ENCODE assay signal across 10 mouse cellular contexts in the genomic region with DNA sequence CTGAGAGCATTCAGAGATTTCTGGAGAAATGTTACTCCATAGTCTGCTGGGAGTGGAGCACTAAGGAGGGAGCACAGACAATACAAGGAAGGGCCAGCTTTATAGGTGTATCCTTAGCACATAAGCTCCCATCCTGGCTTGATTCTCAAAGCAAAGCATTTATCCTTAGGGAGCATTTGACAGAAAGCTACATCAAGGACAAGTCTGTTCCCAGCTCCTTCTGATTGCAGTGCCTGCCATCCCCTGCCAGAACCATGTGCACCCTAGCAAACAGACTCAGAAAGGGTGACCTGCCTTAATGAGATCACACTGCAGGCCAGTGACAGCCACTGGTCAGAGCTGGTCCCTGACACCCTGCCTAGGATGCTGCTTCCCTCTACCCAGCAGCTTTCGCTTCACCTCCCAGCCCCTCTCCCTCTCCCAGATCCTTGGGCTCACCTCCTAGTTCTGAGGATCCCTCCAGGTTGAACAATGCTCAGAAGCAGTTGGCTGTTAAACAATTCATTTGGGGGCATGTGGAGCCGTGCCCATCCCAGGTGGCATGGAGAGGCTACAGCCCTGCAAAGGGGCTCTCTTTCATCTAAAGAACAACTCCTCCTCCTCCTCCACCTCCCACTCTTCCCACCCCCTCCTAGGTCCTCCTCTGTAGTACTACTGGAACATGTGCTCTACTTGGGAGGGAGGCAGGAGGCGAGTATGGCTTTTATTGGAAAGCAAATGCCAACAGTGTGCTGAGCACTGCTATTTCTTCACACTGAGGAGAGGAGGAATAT. TPM values are rescaled to one million over a fixed set of nuclear protein-coding genes. Genes with fewer than 3 reads are reported as not detected.
DNase-seq lines count a peak whose midpoint lies in the region; ATAC-seq and TF ChIP-seq lines count a peak whose summit lies in the region.
"Had no signal": no experiment of that assay in that cellular context is flagged by ENCODE, and none has a peak within 500 bp of the region (broad histone marks: within the 10 kb centered on the region; RNA-seq: fewer than 3 reads in every experiment).

No protein-coding gene starts in this region.

- TF ChIP-seq CTCF in intestine, postnatal 0 days (IDR thresholded peaks at IDR 0.05; ENCODE audit: low read depth), result no peak
- no peak for TF ChIP-seq CTCF in brain, embryonic 14.5 days (IDR thresholded peaks at IDR 0.05; ENCODE audit: borderline replicate concordance, extremely low read depth, insufficient read depth, insufficient read length)

- H3K27me3 ChIP-seq in intestine, embryonic 14.5 days (replicated peaks; ENCODE audit: control insufficient read depth, insufficient read depth, low read length), result no peaks in the 10 kb centered on the region
- H3K27me3 ChIP-seq in intestine, postnatal 0 days (replicated peaks; ENCODE audit: control insufficient read depth, insufficient read depth, low read length), result no peaks in the 10 kb centered on the region
- no peaks in the 10 kb centered on the region for H3K27me3 ChIP-seq in forebrain, embryonic 14.5 days (replicated peaks; ENCODE audit: control insufficient read depth, insufficient read depth, low read length)
- no peaks in the 10 kb centered on the region for H3K27me3 ChIP-seq in midbrain, embryonic 10.5 days (ENCODE audit: low read depth, poor library complexity, severe bottlenecking)
- H3K27me3 ChIP-seq: liver, embryonic 15.5 days had no signal

- peak; percentile 64; the same call in 1 of the 2 replicates for ATAC-seq in intestine, embryonic 14.5 days (replicated peaks; ENCODE audit: low FRiP score, low TSS enrichment, low read depth)
- ATAC-seq in intestine, postnatal 0 days, result no peak
- ATAC-seq in forebrain, embryonic 14.5 days, result peak; percentile 92
- no peak for ATAC-seq in megakaryocyte progenitor cell, adult 5-6 weeks (replicated peaks; ENCODE audit: poor library complexity)

- no peaks in the 10 kb centered on the region for H3K9me3 ChIP-seq in intestine, embryonic 14.5 days (ENCODE audit: control insufficient read depth, low read length)
- no peaks in the 10 kb centered on the region for H3K9me3 ChIP-seq in intestine, postnatal 0 days (ENCODE audit: control insufficient read depth)
- H3K9me3 ChIP-seq in forebrain, embryonic 14.5 days (replicated peaks; ENCODE audit: control insufficient read depth, low read length), result no peaks in the 10 kb centered on the region
- no peaks in the 10 kb centered on the region for H3K9me3 ChIP-seq in midbrain, embryonic 10.5 days (replicated peaks)
- H3K9me3 ChIP-seq: liver, embryonic 15.5 days had no signal

- no peak for TF ChIP-seq POLR2A in brain, embryonic 14.5 days (IDR thresholded peaks at IDR 0.05; ENCODE audit: borderline replicate concordance, extremely low read depth, insufficient read depth, insufficient read length, poor library complexity, severe bottlenecking)

- H3K4me1 ChIP-seq in intestine, embryonic 14.5 days (replicated peaks; ENCODE audit: control insufficient read depth, insufficient read depth, low read length), result no peaks in the 10 kb centered on the region
- no peaks in the 10 kb centered on the region for H3K4me1 ChIP-seq in intestine, postnatal 0 days (replicated peaks; ENCODE audit: control insufficient read depth, insufficient read depth, low read length)
- no peaks in the 10 kb centered on the region; the same call in 1 of the 2 replicates for H3K4me1 ChIP-seq in forebrain, embryonic 14.5 days (ENCODE audit: control insufficient read depth, insufficient read depth, low read length)
- peaks cover 20% of the 10 kb centered on the region for H3K4me1 ChIP-seq in midbrain, embryonic 10.5 days
- H3K4me1 ChIP-seq: liver, embryonic 15.5 days had no signal

- WGBS in intestine, embryonic 14.5 days, result 25% methylated on average over 3 of the region's 3 CpGs
- WGBS in intestine, postnatal 0 days, result 63% methylated on average over 3 of the region's 3 CpGs
- 1% methylated on average over 3 of the region's 3 CpGs for WGBS in forebrain, embryonic 14.5 days
- 19% methylated on average over 3 of the region's 3 CpGs for WGBS in midbrain, embryonic 10.5 days

- no peak overlapping the region; the same call in none of the 2 replicates for H3K4me2 ChIP-seq in intestine, embryonic 14.5 days (ENCODE audit: low read length)
- no peak overlapping the region for H3K4me2 ChIP-seq in intestine, postnatal 0 days (replicated peaks; ENCODE audit: low read depth)
- H3K4me2 ChIP-seq in forebrain, embryonic 14.5 days (ENCODE audit: low read length), result peak overlapping the region; percentile 49
- H3K4me2 ChIP-seq: liver, embryonic 15.5 days had no signal

- no peaks in the 10 kb centered on the region for H3K36me3 ChIP-seq in intestine, embryonic 14.5 days (ENCODE audit: control insufficient read depth, insufficient read depth, low read length)
- H3K36me3 ChIP-seq in intestine, postnatal 0 days (ENCODE audit: control insufficient read depth, insufficient read depth), result no peaks in the 10 kb centered on the region
- no peaks in the 10 kb centered on the region for H3K36me3 ChIP-seq in forebrain, embryonic 14.5 days (ENCODE audit: control insufficient read depth, insufficient read depth, low read length)
- H3K36me3 ChIP-seq in midbrain, embryonic 10.5 days, result no peaks in the 10 kb centered on the region
- H3K36me3 ChIP-seq: liver, embryonic 15.5 days had no signal

- H3K27ac ChIP-seq in intestine, embryonic 14.5 days (ENCODE audit: low read depth), result no peak overlapping the region
- H3K27ac ChIP-seq in intestine, postnatal 0 days (ENCODE audit: low read depth, low read length), result no peak overlapping the region
- H3K27ac ChIP-seq in forebrain, embryonic 14.5 days (ENCODE audit: low read depth, low read length), result peak overlapping the region; percentile 76
- peak overlapping the region; percentile 86 for H3K27ac ChIP-seq in midbrain, embryonic 10.5 days (replicated peaks)
- H3K27ac ChIP-seq: liver, embryonic 15.5 days had no signal

- no peak overlapping the region for H3K4me3 ChIP-seq in intestine, embryonic 14.5 days (ENCODE audit: low read depth, low read length)
- no peak overlapping the region for H3K4me3 ChIP-seq in intestine, postnatal 0 days (ENCODE audit: low read depth, low read length)
- H3K4me3 ChIP-seq in forebrain, embryonic 14.5 days (ENCODE audit: low read depth, low read length), result peak overlapping the region; percentile 26
- peak overlapping the region; percentile 45 for H3K4me3 ChIP-seq in midbrain, embryonic 10.5 days
- H3K4me3 ChIP-seq: liver, embryonic 15.5 days had no signal

- DNase-seq in intestine, embryonic 14.5 days (ENCODE audit: low spot score), result no peak
- DNase-seq in brain, embryonic 14.5 days (ENCODE audit: low read depth), result peak; percentile 87
- peak; percentile 71 for DNase-seq in forebrain, embryonic 14.5 days (ENCODE audit: low spot score)
- peak; percentile 20 for DNase-seq in midbrain, embryonic 10.5 days (ENCODE audit: low spot score)
- DNase-seq in spleen, postnatal 4 days (ENCODE audit: low spot score in 2 of 2), result no peak
- no peak for DNase-seq in adrenal gland, postnatal 14 days
- DNase-seq: adrenal gland, postnatal 25 days had no signal

- no peak overlapping the region for H3K9ac ChIP-seq in intestine, embryonic 14.5 days (ENCODE audit: low read length)
- no peak overlapping the region for H3K9ac ChIP-seq in intestine, postnatal 0 days (ENCODE audit: low read depth, low read length)
- peak overlapping the region; percentile 62 for H3K9ac ChIP-seq in forebrain, embryonic 14.5 days (ENCODE audit: low read length)
- H3K9ac ChIP-seq: liver, embryonic 15.5 days had no signal

RNA-seq across cellular contexts. Expression of gene Syn3, which starts 7.2 kb away (rescaled TPM):
- 3.7 and 4.6 TPM in 2 replicates for polyA plus RNA-seq in intestine, embryonic 14.5 days (2014; fragmentation: Nextera tagmentation; extraction: Ambion mirVana)
- 1.1 and 1.2 TPM in 2 replicates for polyA plus RNA-seq in intestine, postnatal 0 days (2015; fragmentation: Nextera tagmentation; extraction: Ambion mirVana)
- polyA plus RNA-seq in brain, embryonic 14.5 days (2012; rRNA removed), result 10.4 and 25.2 TPM in 2 replicates
- polyA plus RNA-seq in forebrain, embryonic 14.5 days (2014; fragmentation: Nextera tagmentation; extraction: Ambion mirVana), result 8.5 and 14.9 TPM in 2 replicates
- polyA plus RNA-seq in midbrain, embryonic 10.5 days (2016; fragmentation: Nextera tagmentation; extraction: Ambion mirVana), result 3.0 and 5.3 TPM in 2 replicates
- total RNA-seq in adrenal gland, postnatal 14 days (2021), result 2.3 and 3.6 TPM in 2 replicates
- 0.62 and 1.2 TPM in 2 replicates for total RNA-seq in megakaryocyte progenitor cell, adult 5-6 weeks (2015)
- 0.17 TPM in 1 of 2 replicates, not detected in the other for total RNA-seq in megakaryocyte progenitor cell, adult 5-6 weeks (2017)

Comparison
In these comparisons a context has a peak if more than half of its experiments do, and no peak if none do; other contexts are left out.
1. ATAC-seq: peak in intestine, embryonic 14.5 days (single experiment) and forebrain, embryonic 14.5 days (single experiment); none in intestine, postnatal 0 days (single experiment) and megakaryocyte progenitor cell, adult 5-6 weeks (single experiment).
2. DNase-seq: peak in brain, embryonic 14.5 days (single experiment), forebrain, embryonic 14.5 days (single experiment) and midbrain, embryonic 10.5 days (single experiment); none in intestine, embryonic 14.5 days (single experiment), spleen, postnatal 4 days (0 of 2) and adrenal gland, postnatal 14 days (single experiment).
3. H3K27ac ChIP-seq: peak in forebrain, embryonic 14.5 days (single experiment) and midbrain, embryonic 10.5 days (single experiment); none in intestine, embryonic 14.5 days (single experiment) and intestine, postnatal 0 days (single experiment).
4. H3K4me3 ChIP-seq: peak in forebrain, embryonic 14.5 days (single experiment) and midbrain, embryonic 10.5 days (single experiment); none in intestine, embryonic 14.5 days (single experiment) and intestine, postnatal 0 days (single experiment).